Mouse (Mus musculus): Measurements from ENCODE around the gene Fam184b. TPM values are rescaled to one million over a fixed set of nuclear protein-coding genes. Genes with fewer than 3 reads are reported as not detected.

Fam184b gene
- total and polyA plus RNA-seq, 3 experiments: not detected

- no peak for DNase-seq (ENCODE audit: extremely low read depth)
- no peak overlapping the region for H3K4me3 ChIP-seq (replicated peaks in 1 of 3; ENCODE audit: low read depth in 2 of 3, low read length in 2 of 3, poor library complexity in 1 of 3)
- H3K4me2 ChIP-seq (ENCODE audit: insufficient read depth, low read depth, poor library complexity, severe bottlenecking): no peak overlapping the region
- no peak overlapping the region for H3K9ac ChIP-seq (ENCODE audit: insufficient read depth, low read depth)
- H3K27ac ChIP-seq (ENCODE audit: insufficient read depth, low read depth): no peak overlapping the region
- TF ChIP-seq POLR2AphosphoS2 (IDR thresholded peaks at IDR 0.05; ENCODE audit: low read depth, low read length): no peak
- TF ChIP-seq NRF1 (IDR thresholded peaks at IDR 0.05; ENCODE audit: low read depth, low read length): no peak
- TF ChIP-seq MYC (IDR thresholded peaks at IDR 0.05; ENCODE audit: low read depth, low read length): no peak
- no peak for TF ChIP-seq NELFE (IDR thresholded peaks at IDR 0.05; ENCODE audit: low read depth, low read length)
- TF ChIP-seq E2F4 (IDR thresholded peaks at IDR 0.05; ENCODE audit: insufficient replicate concordance, low read depth, low read length): no peak
- no peak for TF ChIP-seq MAFK (IDR thresholded peaks at IDR 0.05; ENCODE audit: insufficient replicate concordance, low read length)
- no peak for TF ChIP-seq CHD1 (IDR thresholded peaks at IDR 0.05; ENCODE audit: low read depth, low read length)
- no peak for TF ChIP-seq JUND (conservative IDR thresholded peaks at IDR 0.05; ENCODE audit: low read depth, low read length)
- TF ChIP-seq ZMIZ1 (IDR thresholded peaks at IDR 0.05; ENCODE audit: low read depth, low read length): no peak
- no peak for TF ChIP-seq RCOR1 (conservative IDR thresholded peaks at IDR 0.05; ENCODE audit: low read depth, low read length)
- no peak for TF ChIP-seq ELF1 (IDR thresholded peaks at IDR 0.05; ENCODE audit: low read depth, low read length)
- TF ChIP-seq GABPA (IDR thresholded peaks at IDR 0.05; ENCODE audit: insufficient replicate concordance, low read depth, low read length): no peak
- TF ChIP-seq PAX5 (IDR thresholded peaks at IDR 0.05; ENCODE audit: low read length): no peak
- TF ChIP-seq ETS1 (conservative IDR thresholded peaks at IDR 0.05; ENCODE audit: low read depth, low read length): no peak
- TF ChIP-seq EP300 (IDR thresholded peaks at IDR 0.05; ENCODE audit: low read length): no peak
- TF ChIP-seq USF1 (IDR thresholded peaks at IDR 0.05; ENCODE audit: low read depth, low read length): no peak
- TF ChIP-seq IRF4 (IDR thresholded peaks at IDR 0.05; ENCODE audit: low read depth, low read length): no peak
- TF ChIP-seq UBTF (IDR thresholded peaks at IDR 0.05; ENCODE audit: low read depth, low read length): no peak
- no peaks in the 10 kb centered on the region for H3K9me3 ChIP-seq (replicated peaks; ENCODE audit: low read length)
- in situ Hi-C loops (cut with MboI; ENCODE audit: low pct_ligation_motif_present, low pct_unique_long_range_greater_than_20kb, low sequenced_read_pairs) (no loop called here), dilution Hi-C loops (cut with MboI; ENCODE audit: extremely low pct_ligation_motif_present, extremely low pct_unique_long_range_greater_than_20kb, low sequenced_read_pairs) (no loop called here)
- peaks cover 2 to 37% of the 10 kb centered on the region in 2 experiments; a peak in 3 of 4 replicates for H3K4me1 ChIP-seq (ENCODE audit: control insufficient read depth in 1 of 2, insufficient read depth in 2 of 2)
- no peaks in the 10 kb centered on the region for H3K27me3 ChIP-seq (replicated peaks)
- peaks cover 17 to 72% of the 10 kb centered on the region in 2 experiments for H3K36me3 ChIP-seq (replicated peaks in 1 of 2; ENCODE audit: control insufficient read depth in 1 of 2, insufficient read depth in 1 of 2, low read length in 1 of 2)
- H3K79me2 ChIP-seq (replicated peaks; ENCODE audit: control insufficient read depth, extremely low read depth, insufficient read depth, poor library complexity, severe bottlenecking): peaks cover under 1% of the 10 kb centered on the region; the same call in 1 of the 2 replicates
Observed at GRCm38 (mm10) chr5:45515151-45515743, 124.2 kb downstream of the Fam184b start.

GRCm38 (mm10) chr5:45514599-45514998, 124.8 kb downstream of the Fam184b start:
- no peak overlapping the region for H3K27ac ChIP-seq (ENCODE audit: insufficient read depth, low read depth)
- TF ChIP-seq ZNF384 (IDR thresholded peaks at IDR 0.05; ENCODE audit: low read depth, low read length) (no peak), RCOR1 (conservative IDR thresholded peaks at IDR 0.05; ENCODE audit: low read depth, low read length) (no peak), IRF4 (IDR thresholded peaks at IDR 0.05; ENCODE audit: low read depth, low read length) (no peak)
- no peaks in the 10 kb centered on the region for H3K79me2 ChIP-seq (replicated peaks; ENCODE audit: control insufficient read depth, extremely low read depth, insufficient read depth, poor library complexity, severe bottlenecking)
- H3K4me3 ChIP-seq (replicated peaks in 1 of 3; ENCODE audit: low read depth in 2 of 3, low read length in 2 of 3, poor library complexity in 1 of 3): no peak overlapping the region
- no peak for DNase-seq (ENCODE audit: extremely low read depth)
- H3K36me3 ChIP-seq (replicated peaks in 1 of 2; ENCODE audit: control insufficient read depth in 1 of 2, insufficient read depth in 1 of 2, low read length in 1 of 2): peaks cover 23 to 78% of the 10 kb centered on the region in 2 experiments
- no peak overlapping the region for H3K9ac ChIP-seq (ENCODE audit: insufficient read depth, low read depth)
- H3K9me3 ChIP-seq (replicated peaks; ENCODE audit: low read length): no peaks in the 10 kb centered on the region
- dilution Hi-C loops (cut with MboI; ENCODE audit: extremely low pct_ligation_motif_present, extremely low pct_unique_long_range_greater_than_20kb, low sequenced_read_pairs) (no loop called here), in situ Hi-C loops (cut with MboI; ENCODE audit: low pct_ligation_motif_present, low pct_unique_long_range_greater_than_20kb, low sequenced_read_pairs) (no loop called here)
- peaks cover 2 to 35% of the 10 kb centered on the region in 2 experiments; a peak in 3 of 4 replicates for H3K4me1 ChIP-seq (ENCODE audit: control insufficient read depth in 1 of 2, insufficient read depth in 2 of 2)
- no peaks in the 10 kb centered on the region for H3K27me3 ChIP-seq (replicated peaks)
- no peak overlapping the region for H3K4me2 ChIP-seq (ENCODE audit: insufficient read depth, low read depth, poor library complexity, severe bottlenecking)
